Comparison of ENCODE assay signal across 22 mouse cellular contexts in the genomic region with DNA sequence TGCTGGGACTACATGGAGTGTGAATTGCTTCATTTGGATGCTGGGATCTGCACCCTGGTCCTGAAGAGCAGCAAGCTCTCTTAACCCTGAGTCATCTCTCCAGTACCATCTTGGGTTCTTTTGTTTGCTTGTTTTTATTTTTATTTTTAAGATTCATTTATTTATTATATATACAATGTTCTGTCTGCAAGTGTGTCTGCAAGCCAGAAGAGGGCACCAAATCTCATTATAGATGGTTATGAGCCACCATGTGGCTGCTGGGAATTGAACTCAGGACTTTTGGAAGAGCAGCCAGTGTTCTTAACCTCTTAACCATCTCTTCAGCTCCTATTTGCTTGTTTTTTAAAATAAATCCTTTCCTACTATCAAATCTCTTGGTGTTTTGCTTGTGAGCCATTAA. TPM values are rescaled to one million over a fixed set of nuclear protein-coding genes. Genes with fewer than 3 reads are reported as not detected.
A peak's percentile ranks its signal among the peaks of the same experiment; 100 is the strongest.
DNase-seq lines count a peak whose midpoint lies in the region; ATAC-seq and TF ChIP-seq lines count a peak whose summit lies in the region.
"Had no signal": no experiment of that assay in that cellular context is flagged by ENCODE, and none has a peak within 500 bp of the region (broad histone marks: within the 10 kb centered on the region; RNA-seq: fewer than 3 reads in every experiment).

No protein-coding gene starts in this region.

- no peak overlapping the region for H3K4me3 ChIP-seq in heart, adult 2 months
- no peak overlapping the region for H3K4me3 ChIP-seq in left cerebral cortex, adult 2 months
- no peak overlapping the region for H3K4me3 ChIP-seq in forebrain, embryonic 15.5 days
- no peak overlapping the region for H3K4me3 ChIP-seq in hindbrain, embryonic 14.5 days (replicated peaks; ENCODE audit: low read length)
- H3K4me3 ChIP-seq: embryonic facial prominence, embryonic 13.5 days; forebrain, embryonic 12.5 days; heart, embryonic 15.5 days; hindbrain, embryonic 10.5 days; hindbrain, embryonic 15.5 days had no signal

- H3K4me2 ChIP-seq in forebrain, embryonic 15.5 days (replicated peaks): no peak overlapping the region
- H3K4me2 ChIP-seq in hindbrain, embryonic 14.5 days (replicated peaks): no peak overlapping the region
- H3K4me2 ChIP-seq: embryonic facial prominence, embryonic 13.5 days; forebrain, embryonic 12.5 days; heart, embryonic 11.5 days; heart, embryonic 15.5 days; hindbrain, embryonic 15.5 days had no signal

- TF ChIP-seq POLR2A in heart, adult 2 months (IDR thresholded peaks at IDR 0.05; ENCODE audit: insufficient read depth, low read depth, low read length): no peak

- H3K79me2 ChIP-seq in heart, adult 2 months (replicated peaks; ENCODE audit: control insufficient read depth, insufficient read depth, low read length): peaks cover 2% of the 10 kb centered on the region; the same call in 1 of the 2 replicates

- H3K9me3 ChIP-seq in forebrain, embryonic 15.5 days: no peaks in the 10 kb centered on the region
- H3K9me3 ChIP-seq in hindbrain, embryonic 14.5 days (ENCODE audit: control insufficient read depth, low read length): no peaks in the 10 kb centered on the region
- H3K9me3 ChIP-seq: embryonic facial prominence, embryonic 13.5 days; forebrain, embryonic 12.5 days; heart, embryonic 15.5 days; hindbrain, embryonic 10.5 days; hindbrain, embryonic 15.5 days had no signal

- no peaks in the 10 kb centered on the region for H3K36me3 ChIP-seq in heart, adult 2 months (ENCODE audit: control insufficient read depth, insufficient read depth, low read length)
- peaks cover 62% of the 10 kb centered on the region for H3K36me3 ChIP-seq in forebrain, embryonic 15.5 days
- H3K36me3 ChIP-seq in hindbrain, embryonic 14.5 days (replicated peaks; ENCODE audit: control insufficient read depth, insufficient read depth): peaks cover 86% of the 10 kb centered on the region

- no peaks in the 10 kb centered on the region for H3K27me3 ChIP-seq in heart, adult 2 months (ENCODE audit: control insufficient read depth, insufficient read depth, low read length)
- no peaks in the 10 kb centered on the region for H3K27me3 ChIP-seq in Patski
- no peaks in the 10 kb centered on the region for H3K27me3 ChIP-seq in forebrain, embryonic 15.5 days
- H3K27me3 ChIP-seq in hindbrain, embryonic 14.5 days (ENCODE audit: control insufficient read depth, insufficient read depth, low read length): no peaks in the 10 kb centered on the region
- H3K27me3 ChIP-seq: CH12.LX; embryonic facial prominence, embryonic 13.5 days; forebrain, embryonic 12.5 days; heart, embryonic 15.5 days; hindbrain, embryonic 15.5 days had no signal

- no peak for DNase-seq in heart, adult 2 months
- no peak for DNase-seq in heart, postnatal 10 days
- DNase-seq in left cerebral cortex, adult 2 months (ENCODE audit: extremely low spot score in 1 of 2, low spot score in 2 of 2): no peak
- DNase-seq in left cerebral cortex, postnatal 4 days: no peak
- DNase-seq in A20 (ENCODE audit: low read depth, low spot score) (peak; percentile 27), Patski (ENCODE audit: low read depth, low spot score) (no peak)
- DNase-seq in hindbrain, embryonic 14.5 days (ENCODE audit: low spot score): no peak
- DNase-seq: adrenal gland, postnatal 14 days; cerebellum, adult 11-12 months; cerebellum, adult 9-11 months; cerebellum, postnatal 36 days; heart, adult 18-20 months had no signal

- CTCF ChIA-PET in Patski (lab: Charles Lee): interaction anchor here (1.0 kb wide), 1 partner anchor 13 kb away, joined by 3 read pairs; no protein-coding TSS in a partner anchor

- intact Hi-C loops in heart, adult 2 months (cut with DNase I): no loop called here
- intact Hi-C loops in heart, postnatal 10 days (cut with DNase I): no loop called here
- intact Hi-C loops in left cerebral cortex, adult 2 months (cut with DNase I): no loop called here
- intact Hi-C loops in left cerebral cortex, postnatal 4 days (cut with DNase I): no loop called here

- in situ Hi-C loops in Patski (cut with MboI; ENCODE audit: low pct_unique_long_range_greater_than_20kb): no loop called here

- H3K27ac ChIP-seq in heart, adult 2 months: no peak overlapping the region
- H3K27ac ChIP-seq in left cerebral cortex, adult 2 months: no peak overlapping the region
- no peak overlapping the region for H3K27ac ChIP-seq in forebrain, embryonic 15.5 days (replicated peaks)
- H3K27ac ChIP-seq in hindbrain, embryonic 14.5 days: no peak overlapping the region
- H3K27ac ChIP-seq: embryonic facial prominence, embryonic 13.5 days; forebrain, embryonic 12.5 days; heart, embryonic 15.5 days; hindbrain, embryonic 10.5 days; hindbrain, embryonic 15.5 days had no signal

- no peak for ATAC-seq in Patski
- ATAC-seq in forebrain, embryonic 15.5 days (replicated peaks): no peak
- no peak for ATAC-seq in hindbrain, embryonic 14.5 days (ENCODE audit: low FRiP score)
- ATAC-seq: activated CD4-positive, CD25-positive, alpha-beta regulatory T cell, adult 4 months; inflammation-experienced regulatory T-cells, adult 6 months had no signal

- POLR2A ChIA-PET in Patski (lab: Charles Lee): no interaction called here

- no peaks in the 10 kb centered on the region for H3K4me1 ChIP-seq in heart, adult 2 months (ENCODE audit: control insufficient read depth, insufficient read depth, low read length)
- no peaks in the 10 kb centered on the region for H3K4me1 ChIP-seq in forebrain, embryonic 15.5 days
- no peaks in the 10 kb centered on the region for H3K4me1 ChIP-seq in hindbrain, embryonic 14.5 days (replicated peaks; ENCODE audit: control insufficient read depth, insufficient read depth, low read length)
- H3K4me1 ChIP-seq: embryonic facial prominence, embryonic 13.5 days; forebrain, embryonic 12.5 days; heart, embryonic 15.5 days; hindbrain, embryonic 10.5 days; hindbrain, embryonic 15.5 days had no signal

- no peak overlapping the region for H3K9ac ChIP-seq in heart, adult 2 months (ENCODE audit: low read depth, low read length)
- no peak overlapping the region for H3K9ac ChIP-seq in forebrain, embryonic 15.5 days (replicated peaks)
- no peak overlapping the region for H3K9ac ChIP-seq in hindbrain, embryonic 14.5 days
- H3K9ac ChIP-seq: embryonic facial prominence, embryonic 13.5 days; forebrain, embryonic 12.5 days; heart, embryonic 15.5 days; hindbrain, embryonic 15.5 days had no signal

- TF ChIP-seq EP300 in heart, adult 2 months (IDR thresholded peaks at IDR 0.05; ENCODE audit: insufficient read depth, low read depth, low read length): no peak

- TF ChIP-seq CTCF in heart, adult 2 months (IDR thresholded peaks at IDR 0.05): peak; percentile 53
- peak; percentile 29 for TF ChIP-seq CTCF in left cerebral cortex, adult 2 months (IDR thresholded peaks at IDR 0.05)
- TF ChIP-seq CTCF in Patski (IDR thresholded peaks at IDR 0.05): peak; percentile 57

RNA-seq across cellular contexts. Expression of a gene that starts 16.0 kb away (rescaled TPM):
- 1 to 10 TPM; 7.8 to 8.1 TPM for total RNA-seq in heart, adult 2 months (2021)
- polyA plus RNA-seq in heart, adult 2 months (2012; rRNA removed): 15.3 and 23.3 TPM in 2 replicates
- total RNA-seq in heart, postnatal 10 days (2021): 1 to 10 TPM; 6.5 to 9.8 TPM
- 1 to 10 TPM; 7.9 to 9.0 TPM for total RNA-seq in left cerebral cortex, adult 2 months (2021)
- total RNA-seq in left cerebral cortex, postnatal 4 days (2021): 1 to 10 TPM; 4.3 to 5.2 TPM
- 56.5 TPM for polyA plus RNA-seq in Patski (2021)
- 28.1 and 28.6 TPM in 2 replicates for polyA plus RNA-seq in forebrain, embryonic 15.5 days (2015; fragmentation: Nextera tagmentation; extraction: Ambion mirVana)
- polyA plus RNA-seq in hindbrain, embryonic 14.5 days (2014; fragmentation: Nextera tagmentation; extraction: Ambion mirVana): 27.8 and 28.4 TPM in 2 replicates

RNA-seq across cellular contexts. Expression of a gene that starts 20.3 kb away (rescaled TPM):
- 10 to 100 TPM; 37.2 to 43.4 TPM for total RNA-seq in heart, adult 2 months (2021)
- polyA plus RNA-seq in heart, adult 2 months (2012; rRNA removed): 14.3 and 25.5 TPM in 2 replicates
- 10 to 100 TPM; 47.2 to 52.6 TPM for total RNA-seq in heart, postnatal 10 days (2021)
- total RNA-seq in left cerebral cortex, adult 2 months (2021): 10 to 100 TPM; 33.0 to 33.6 TPM
- 10 to 100 TPM; 50.9 to 53.4 TPM for total RNA-seq in left cerebral cortex, postnatal 4 days (2021)
- 105 TPM for polyA plus RNA-seq in Patski (2021)
- polyA plus RNA-seq in forebrain, embryonic 15.5 days (2015; fragmentation: Nextera tagmentation; extraction: Ambion mirVana): 190 and 199 TPM in 2 replicates
- 137 and 139 TPM in 2 replicates for polyA plus RNA-seq in hindbrain, embryonic 14.5 days (2014; fragmentation: Nextera tagmentation; extraction: Ambion mirVana)

RNA-seq across cellular contexts. Expression of a gene that starts 33.2 kb away (rescaled TPM):
- total RNA-seq in heart, adult 2 months (2021): 1 to 10 TPM; 4.7 to 5.4 TPM
- 11.2 and 11.9 TPM in 2 replicates for polyA plus RNA-seq in heart, adult 2 months (2012; rRNA removed)
- 10 to 100 TPM; 12.7 to 13.3 TPM for total RNA-seq in heart, postnatal 10 days (2021)
- 10 to 100 TPM in 1 of 2 experiments, 1 to 10 TPM in 1; 7.9 to 10.3 TPM for total RNA-seq in left cerebral cortex, adult 2 months (2021)
- 10 to 100 TPM; 14.1 to 14.2 TPM for total RNA-seq in left cerebral cortex, postnatal 4 days (2021)
- 26.7 TPM for polyA plus RNA-seq in Patski (2021)
- 12.6 and 13.6 TPM in 2 replicates for polyA plus RNA-seq in forebrain, embryonic 15.5 days (2015; fragmentation: Nextera tagmentation; extraction: Ambion mirVana)
- 13.3 and 14.8 TPM in 2 replicates for polyA plus RNA-seq in hindbrain, embryonic 14.5 days (2014; fragmentation: Nextera tagmentation; extraction: Ambion mirVana)

RNA-seq across cellular contexts. Expression of a gene that starts 33.5 kb away (rescaled TPM):
- total RNA-seq in heart, adult 2 months (2021): 10 to 100 TPM; 34.1 to 36.4 TPM
- 8.4 and 11.3 TPM in 2 replicates for polyA plus RNA-seq in heart, adult 2 months (2012; rRNA removed)
- 10 to 100 TPM; 49.1 to 52.0 TPM for total RNA-seq in heart, postnatal 10 days (2021)
- 10 to 100 TPM; 62.3 TPM for total RNA-seq in left cerebral cortex, adult 2 months (2021)
- 10 to 100 TPM; 59.3 to 63.3 TPM for total RNA-seq in left cerebral cortex, postnatal 4 days (2021)
- 81.8 TPM for polyA plus RNA-seq in Patski (2021)
- polyA plus RNA-seq in forebrain, embryonic 15.5 days (2015; fragmentation: Nextera tagmentation; extraction: Ambion mirVana): 60.4 and 62.8 TPM in 2 replicates
- polyA plus RNA-seq in hindbrain, embryonic 14.5 days (2014; fragmentation: Nextera tagmentation; extraction: Ambion mirVana): 34.6 and 35.1 TPM in 2 replicates

RNA-seq across cellular contexts. Expression of a gene that starts 46.7 kb away (rescaled TPM):
- total RNA-seq in heart, adult 2 months (2021): 1 to 10 TPM; 2.8 to 4.4 TPM
- 3.1 and 4.4 TPM in 2 replicates for polyA plus RNA-seq in heart, adult 2 months (2012; rRNA removed)
- 1 to 10 TPM; 3.4 to 5.4 TPM for total RNA-seq in heart, postnatal 10 days (2021)
- total RNA-seq in left cerebral cortex, adult 2 months (2021): under 1 TPM; 0.48 to 0.63 TPM
- total RNA-seq in left cerebral cortex, postnatal 4 days (2021): 1 to 10 TPM in 1 of 2 experiments, under 1 TPM in 1; 0.74 to 1.3 TPM
- polyA plus RNA-seq in Patski (2021): 18.6 TPM
- 0.20 and 0.43 TPM in 2 replicates for polyA plus RNA-seq in forebrain, embryonic 15.5 days (2015; fragmentation: Nextera tagmentation; extraction: Ambion mirVana)
- polyA plus RNA-seq in hindbrain, embryonic 14.5 days (2014; fragmentation: Nextera tagmentation; extraction: Ambion mirVana): 0.65 and 0.80 TPM in 2 replicates
- polyA plus RNA-seq: activated CD4-positive, CD25-positive, alpha-beta regulatory T cell, adult 4 months had no signal
